Mouse (Mus musculus): ENCODE measurements around the gene Mars2. TPM values are rescaled to one million over a fixed set of nuclear protein-coding genes. Genes with fewer than 3 reads are reported as not detected.

The Mars2 gene
- total RNA-seq, 2 experiments from 2014 or later: 4.9 to 5.2 TPM

Other genes starting within 250 kb of the Mars2 start
- 100 to 1,000 TPM; 100 to 106 TPM for gene Sf3b1, start 209.7 kb upstream of the Mars2 start, total RNA-seq (2021)
- 10 to 100 TPM; 47.3 to 61.7 TPM for gene Coq10b, start 184.4 kb upstream of the Mars2 start, total RNA-seq (2021)
- 100 to 1,000 TPM; 125 TPM for gene Hspe1, start 149.0 kb upstream of the Mars2 start, total RNA-seq (2021)
- gene Hspd1, start 148.9 kb upstream of the Mars2 start, total RNA-seq (2021): 100 to 1,000 TPM; 331 to 362 TPM
- gene Mob4, start 105.9 kb upstream of the Mars2 start, total RNA-seq (2021): 10 to 100 TPM; 36.6 to 38.2 TPM
- gene Rftn2, start 10.4 kb upstream of the Mars2 start, total RNA-seq (2021): 10 to 100 TPM; 10.6 to 11.9 TPM
- gene Boll, start 126.3 kb downstream of the Mars2 start, total RNA-seq (2021): not detected
- gene Plcl1, start 168.7 kb downstream of the Mars2 start, total RNA-seq (2021): 1 to 10 TPM; 4.8 to 4.9 TPM

Measured in heart, postnatal 14 days (tissue).